Mouse (Mus musculus): ENCODE measurements at regions not wholly inside any gene's neighbourhood (a gene's known extent, or its start where the extent isn't known, plus 50 kb on each side); places are given as distances from the start of the nearest gene placed in this dataset.

DNA sequence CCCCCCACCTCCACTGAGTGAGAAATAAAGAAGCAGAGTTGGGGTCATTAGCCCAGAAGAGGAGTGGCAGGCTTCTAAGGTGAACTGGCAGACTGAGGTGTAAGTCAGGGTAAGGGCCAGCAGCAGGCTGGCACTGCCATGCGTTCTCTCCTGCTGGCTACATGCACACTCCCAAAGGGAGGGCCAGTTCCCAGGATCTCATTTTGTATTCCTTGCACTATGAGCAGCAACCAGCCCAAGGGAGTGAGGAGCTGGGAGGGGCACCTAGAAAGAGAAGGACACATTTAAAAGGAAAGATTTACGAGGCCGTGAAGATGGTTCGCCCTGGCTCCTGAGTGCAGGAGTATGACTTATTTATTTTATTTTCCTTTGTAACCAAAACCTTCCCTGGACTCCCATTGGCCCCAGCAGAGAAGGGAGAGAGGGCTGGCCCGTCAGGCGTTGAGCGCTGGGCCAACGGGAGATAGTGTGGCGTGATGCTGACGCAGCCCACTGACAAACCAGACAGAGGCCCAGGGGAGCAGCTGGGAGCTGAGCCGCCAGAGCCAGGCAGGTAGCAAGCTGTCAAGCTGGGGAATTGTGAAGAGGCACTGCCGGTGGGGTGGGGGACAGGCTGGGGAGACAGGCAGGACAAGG lies 166.8 kb upstream of the Klf7 start:
- Histone ChIP-seq H3K4me3 (replicated peaks) (no peak overlapping the region), H3K9me3 (replicated peaks) (no peaks in the 10 kb centered on the region), H3K4me1 (no peaks in the 10 kb centered on the region), H3K27ac (replicated peaks) (no peak overlapping the region), H3K36me3 (no peaks in the 10 kb centered on the region), H3K27me3 (no peaks in the 10 kb centered on the region), H3K9ac (no peak overlapping the region), H3K4me2 (replicated peaks) (no peak overlapping the region)
- 57% methylated on average over 12 of the region's 12 CpGs for WGBS
- no peak for ATAC-seq (ENCODE audit: insufficient number of reproducible peaks, low FRiP score, low TSS enrichment, low read depth)

DNA sequence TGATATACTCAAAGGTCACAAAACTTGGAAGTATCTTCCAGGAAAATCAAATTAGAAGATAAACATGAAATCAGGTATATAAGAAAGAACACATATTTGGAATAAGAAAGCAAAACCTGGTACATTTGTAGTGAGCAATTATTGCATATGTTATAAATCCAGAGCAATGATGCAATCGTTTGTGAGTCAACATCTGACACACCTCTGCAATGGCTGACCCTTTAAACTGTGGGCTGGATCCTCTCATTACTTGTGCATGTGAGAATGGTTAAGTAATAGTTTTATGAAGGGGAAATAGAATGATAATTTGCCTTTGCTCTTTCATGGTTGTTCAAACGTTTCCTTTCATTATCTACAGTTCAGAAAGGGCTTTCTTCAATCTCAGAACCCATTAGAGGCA lies 165.0 kb upstream of the Klf7 start:
- Histone ChIP-seq H3K9me3 (replicated peaks) (no peaks in the 10 kb centered on the region), H3K4me3 (replicated peaks) (no peak overlapping the region), H3K4me2 (replicated peaks) (no peak overlapping the region), H3K9ac (no peak overlapping the region), H3K4me1 (no peaks in the 10 kb centered on the region), H3K27ac (replicated peaks) (no peak overlapping the region), H3K27me3 (no peaks in the 10 kb centered on the region), H3K36me3 (no peaks in the 10 kb centered on the region)
- WGBS, result 54% methylated on average over 2 of the region's 2 CpGs
- ATAC-seq (ENCODE audit: insufficient number of reproducible peaks, low FRiP score, low TSS enrichment, low read depth), result no peak

DNA sequence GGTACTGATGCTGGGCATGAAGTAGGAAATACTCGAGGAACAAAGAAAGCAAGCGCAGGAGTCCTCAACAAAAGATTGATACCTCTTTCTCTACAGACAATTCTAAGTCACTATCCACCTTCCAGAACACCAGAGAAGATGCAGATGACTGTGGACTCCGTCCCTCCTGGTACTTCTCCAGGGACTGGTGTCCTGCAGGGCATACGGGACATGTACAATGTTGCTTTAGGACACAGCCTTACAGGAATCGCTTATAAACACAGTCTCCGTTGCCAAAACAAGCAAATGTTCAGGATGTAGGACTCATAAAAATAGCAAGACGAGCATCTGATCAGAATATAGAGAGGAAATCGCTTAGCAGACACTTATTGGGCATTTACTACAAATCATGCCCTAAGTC lies 162.6 kb upstream of the Klf7 start:
- Histone ChIP-seq H3K9me3 (replicated peaks) (no peaks in the 10 kb centered on the region), H3K27ac (replicated peaks) (no peak overlapping the region), H3K36me3 (no peaks in the 10 kb centered on the region), H3K9ac (no peak overlapping the region), H3K27me3 (no peaks in the 10 kb centered on the region), H3K4me2 (replicated peaks) (no peak overlapping the region), H3K4me3 (replicated peaks) (no peak overlapping the region), H3K4me1 (no peaks in the 10 kb centered on the region)
- WGBS, result 82% methylated on average over 8 of the region's 8 CpGs
- ATAC-seq (ENCODE audit: insufficient number of reproducible peaks, low FRiP score, low TSS enrichment, low read depth), result no peak

DNA sequence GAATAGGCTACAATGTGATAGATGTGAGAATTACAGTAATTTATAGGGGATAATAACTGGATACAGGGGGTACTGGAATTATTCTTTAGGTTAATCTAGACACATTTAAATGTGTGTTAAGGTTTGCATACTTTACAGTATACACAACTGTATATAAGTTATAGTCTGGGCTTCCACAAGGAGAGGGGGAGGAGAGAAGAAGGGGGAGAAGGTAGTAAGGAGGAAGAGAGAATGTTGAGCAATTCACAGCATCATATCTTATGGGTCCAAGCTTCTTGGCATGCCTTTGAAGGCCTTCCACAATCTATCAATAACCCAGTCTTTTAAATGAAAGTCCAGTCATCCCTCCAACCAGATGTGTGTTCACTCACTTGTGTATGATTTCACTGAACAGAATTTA lies 153.8 kb upstream of the Klf7 start:
- Histone ChIP-seq H3K4me3 (replicated peaks) (no peak overlapping the region), H3K36me3 (no peaks in the 10 kb centered on the region), H3K4me2 (replicated peaks) (no peak overlapping the region), H3K9me3 (replicated peaks) (no peaks in the 10 kb centered on the region), H3K27me3 (no peaks in the 10 kb centered on the region), H3K9ac (no peak overlapping the region), H3K4me1 (no peaks in the 10 kb centered on the region; the same call in 1 of the 2 replicates), H3K27ac (replicated peaks) (no peak overlapping the region)
- no peak for ATAC-seq (ENCODE audit: insufficient number of reproducible peaks, low FRiP score, low TSS enrichment, low read depth)

DNA sequence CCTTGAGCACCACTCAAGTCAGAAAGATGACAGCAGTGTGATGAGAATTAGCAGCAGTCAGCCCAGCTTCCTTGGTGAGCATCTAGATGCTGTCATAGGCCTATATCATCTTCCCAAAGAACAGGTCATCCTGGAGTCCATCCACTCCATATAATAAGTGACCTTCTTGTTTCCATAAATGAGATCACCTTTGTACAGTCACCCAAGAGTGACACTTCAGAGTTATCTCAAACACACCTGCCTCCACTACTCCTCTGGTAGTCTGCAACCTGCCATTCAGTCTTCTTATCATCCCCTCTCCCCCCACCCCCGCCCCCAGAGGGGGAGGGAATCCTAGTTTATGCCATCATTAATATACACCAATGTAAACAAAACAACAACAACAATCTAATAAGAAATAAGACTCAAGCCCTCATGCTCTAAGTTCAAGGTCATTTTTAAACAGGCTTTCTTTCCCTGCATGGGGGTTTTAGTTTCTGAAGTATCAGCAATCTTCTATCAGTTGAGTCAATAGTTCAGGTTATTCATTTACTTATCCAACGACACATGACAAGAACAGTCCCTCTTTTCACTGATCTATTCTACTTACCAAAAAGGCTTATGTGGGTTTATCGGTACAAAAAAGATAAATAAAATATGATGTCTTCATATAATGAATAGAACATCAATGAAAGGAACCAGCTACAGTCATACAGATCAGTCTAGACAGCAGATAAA lies 153.2 kb upstream of the Klf7 start:
- 87% methylated on average over 3 of the region's 3 CpGs for WGBS
- Histone ChIP-seq H3K27ac (replicated peaks) (no peak overlapping the region), H3K9ac (no peak overlapping the region), H3K27me3 (no peaks in the 10 kb centered on the region), H3K36me3 (no peaks in the 10 kb centered on the region), H3K9me3 (replicated peaks) (no peaks in the 10 kb centered on the region), H3K4me3 (replicated peaks) (no peak overlapping the region), H3K4me1 (no peaks in the 10 kb centered on the region; the same call in 1 of the 2 replicates), H3K4me2 (replicated peaks) (no peak overlapping the region)
- ATAC-seq (ENCODE audit: insufficient number of reproducible peaks, low FRiP score, low TSS enrichment, low read depth), result no peak

DNA sequence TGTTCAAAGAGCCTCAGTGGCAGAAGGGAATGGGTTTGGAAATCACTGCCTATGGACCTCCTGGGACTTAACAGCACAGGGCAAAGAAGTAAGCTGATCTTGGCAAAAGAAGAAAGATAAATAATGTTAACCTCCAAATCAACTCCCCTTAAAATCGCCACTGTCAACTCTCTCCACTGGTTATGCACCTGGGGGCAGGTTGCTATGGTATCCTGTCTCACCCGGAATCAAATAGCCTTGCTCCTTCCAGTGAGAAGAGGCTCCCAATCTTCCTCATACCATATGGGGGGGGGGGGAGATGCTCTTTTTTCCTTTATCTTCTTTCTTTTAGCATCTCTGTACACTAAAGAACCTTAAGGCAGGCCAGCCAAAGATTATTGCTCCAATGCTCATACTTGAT lies 135.2 kb upstream of the Klf7 start:
- no peaks in the 10 kb centered on the region for H3K27me3 ChIP-seq
- no peak overlapping the region for H3K4me3 ChIP-seq (replicated peaks)
- H3K9me3 ChIP-seq (replicated peaks), result no peaks in the 10 kb centered on the region

DNA sequence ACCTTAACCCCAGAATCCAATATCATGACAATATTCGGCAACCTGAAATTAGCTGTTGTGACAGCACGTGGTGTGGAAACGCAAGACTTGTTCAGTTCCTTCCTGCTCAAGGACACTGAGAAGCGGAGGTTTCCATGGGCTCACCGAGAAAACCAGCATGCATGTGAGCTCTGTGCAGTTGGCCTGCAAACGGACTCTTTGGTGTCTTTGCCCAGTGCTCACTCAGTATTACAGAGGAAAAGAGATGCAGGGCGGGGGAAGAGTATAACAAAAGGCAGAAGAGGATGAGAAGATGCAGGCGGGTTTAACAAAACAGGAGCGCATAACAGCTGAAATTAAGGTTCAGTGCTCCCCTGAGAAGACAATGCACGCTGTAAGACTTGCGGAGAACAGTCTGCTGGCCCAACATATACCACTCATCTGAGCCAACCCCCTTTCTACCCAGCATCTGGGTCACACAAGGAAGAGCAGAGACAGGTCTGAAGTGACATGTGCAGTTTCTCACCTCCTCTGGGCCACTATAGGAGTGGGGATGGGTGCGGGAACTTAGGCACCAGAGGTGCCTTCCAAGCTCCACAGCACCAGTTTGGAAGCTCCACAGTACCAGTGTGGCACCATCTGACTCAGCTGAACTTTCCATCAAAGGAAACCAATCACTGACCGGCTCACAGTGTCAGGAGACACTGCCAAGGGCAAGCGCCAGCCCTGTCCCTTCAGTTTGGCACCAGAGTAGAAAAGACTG lies 133.6 kb upstream of the Klf7 start:
- Histone ChIP-seq H3K27me3 (no peaks in the 10 kb centered on the region), H3K9ac (no peak overlapping the region), H3K36me3 (no peaks in the 10 kb centered on the region), H3K4me1 (no peaks in the 10 kb centered on the region), H3K4me3 (replicated peaks) (no peak overlapping the region), H3K9me3 (replicated peaks) (no peaks in the 10 kb centered on the region), H3K27ac (replicated peaks) (no peak overlapping the region), H3K4me2 (replicated peaks) (no peak overlapping the region)
- 74% methylated on average over 14 of the region's 14 CpGs for WGBS
- ATAC-seq (ENCODE audit: insufficient number of reproducible peaks, low FRiP score, low TSS enrichment, low read depth), result no peak

More for the DNA sequence above, 135.2 kb upstream of the Klf7 start:
- H3K36me3 ChIP-seq, result no peaks in the 10 kb centered on the region
- ATAC-seq (ENCODE audit: insufficient number of reproducible peaks, low FRiP score, low TSS enrichment, low read depth), result no peak
- H3K4me1 ChIP-seq, result no peaks in the 10 kb centered on the region
- H3K4me2 ChIP-seq (replicated peaks), result no peak overlapping the region
- H3K27ac ChIP-seq (replicated peaks), result no peak overlapping the region
- no peak overlapping the region for H3K9ac ChIP-seq
- WGBS, result 24% methylated on average over 2 of the region's 2 CpGs

DNA sequence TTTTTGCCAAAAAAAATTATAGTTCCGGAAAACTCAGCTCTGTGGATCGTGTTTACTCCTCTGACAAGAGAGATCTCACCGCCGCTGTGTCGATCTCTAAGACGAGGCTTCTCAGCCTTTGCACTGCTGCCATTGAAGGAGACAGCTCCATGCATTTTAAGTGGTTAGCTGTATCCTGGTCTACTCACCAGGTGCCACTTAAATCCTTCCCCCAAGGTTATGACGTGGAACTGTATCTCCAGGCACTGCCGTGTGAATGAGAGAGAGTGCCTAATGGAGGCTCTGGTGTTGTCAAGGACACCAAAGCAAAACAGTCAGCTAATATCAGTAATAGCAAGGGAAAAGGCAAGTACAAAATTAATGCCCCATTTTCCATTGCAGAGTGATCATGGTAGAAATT lies 132.6 kb upstream of the Klf7 start:
- 79% methylated on average over 8 of the region's 8 CpGs for WGBS
- H3K27me3 ChIP-seq, result no peaks in the 10 kb centered on the region
- H3K36me3 ChIP-seq, result no peaks in the 10 kb centered on the region
- no peak overlapping the region for H3K27ac ChIP-seq (replicated peaks)
- H3K9ac ChIP-seq, result no peak overlapping the region
- no peak overlapping the region for H3K4me2 ChIP-seq (replicated peaks)
- no peaks in the 10 kb centered on the region for H3K9me3 ChIP-seq (replicated peaks)
- no peak overlapping the region for H3K4me3 ChIP-seq (replicated peaks)
- no peaks in the 10 kb centered on the region for H3K4me1 ChIP-seq
- ATAC-seq (ENCODE audit: insufficient number of reproducible peaks, low FRiP score, low TSS enrichment, low read depth), result no peak

DNA sequence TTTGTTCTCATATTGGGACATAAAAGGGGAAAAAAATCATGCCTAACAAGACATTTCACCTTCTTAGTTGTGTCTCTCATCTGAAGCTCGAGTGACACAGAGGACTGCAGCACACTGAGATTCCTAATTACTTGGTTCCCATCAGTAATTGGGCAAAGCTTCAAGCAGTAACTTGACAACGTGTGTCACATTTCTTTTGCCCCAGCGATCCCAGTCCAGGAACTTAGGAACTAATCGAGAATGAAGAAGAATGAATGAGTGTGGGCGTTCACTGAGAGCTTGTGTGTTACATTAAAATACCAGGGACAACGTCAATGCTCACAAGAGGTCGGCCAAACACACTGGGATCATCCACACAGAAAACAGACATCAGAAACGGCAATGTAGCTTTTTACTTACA lies 131.9 kb upstream of the Klf7 start:
- H3K9me3 ChIP-seq (replicated peaks), result no peaks in the 10 kb centered on the region
- H3K4me2 ChIP-seq (replicated peaks), result no peak overlapping the region
- H3K27me3 ChIP-seq, result no peaks in the 10 kb centered on the region
- ATAC-seq (ENCODE audit: insufficient number of reproducible peaks, low FRiP score, low TSS enrichment, low read depth), result no peak
- H3K4me3 ChIP-seq (replicated peaks), result no peak overlapping the region
- no peaks in the 10 kb centered on the region for H3K4me1 ChIP-seq
- H3K27ac ChIP-seq (replicated peaks), result no peak overlapping the region
- no peaks in the 10 kb centered on the region for H3K36me3 ChIP-seq
- no peak overlapping the region for H3K9ac ChIP-seq
- 44% methylated on average over 8 of the region's 8 CpGs for WGBS

DNA sequence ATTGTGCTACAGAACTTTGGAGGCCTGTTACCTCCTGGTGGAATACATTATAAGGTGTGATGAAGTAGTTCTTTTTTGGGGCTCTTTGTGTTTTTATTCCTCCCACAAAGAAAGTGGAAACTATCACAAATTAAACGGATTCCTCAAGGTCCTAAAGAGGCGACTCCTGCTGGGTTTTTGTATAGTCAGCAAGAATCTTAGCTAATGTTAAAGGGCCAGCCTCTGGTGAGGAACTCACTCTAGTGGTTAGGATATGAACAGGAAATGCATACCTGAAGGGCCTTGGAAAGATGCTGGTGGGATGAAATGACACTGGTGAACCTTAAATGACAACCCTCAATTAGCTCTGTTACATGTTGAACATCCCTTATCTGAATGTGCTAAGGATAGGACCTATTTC lies 120.3 kb upstream of the Klf7 start:
- H3K9ac ChIP-seq, result no peak overlapping the region
- H3K4me1 ChIP-seq, result no peaks in the 10 kb centered on the region
- H3K4me2 ChIP-seq (replicated peaks), result no peak overlapping the region
- no peak for ATAC-seq (ENCODE audit: insufficient number of reproducible peaks, low FRiP score, low TSS enrichment, low read depth)
- WGBS, result 54% methylated on average over 2 of the region's 2 CpGs
- no peaks in the 10 kb centered on the region for H3K27me3 ChIP-seq
- H3K4me3 ChIP-seq (replicated peaks), result no peak overlapping the region
- no peaks in the 10 kb centered on the region for H3K9me3 ChIP-seq (replicated peaks)
- H3K27ac ChIP-seq (replicated peaks), result no peak overlapping the region
- no peaks in the 10 kb centered on the region for H3K36me3 ChIP-seq

DNA sequence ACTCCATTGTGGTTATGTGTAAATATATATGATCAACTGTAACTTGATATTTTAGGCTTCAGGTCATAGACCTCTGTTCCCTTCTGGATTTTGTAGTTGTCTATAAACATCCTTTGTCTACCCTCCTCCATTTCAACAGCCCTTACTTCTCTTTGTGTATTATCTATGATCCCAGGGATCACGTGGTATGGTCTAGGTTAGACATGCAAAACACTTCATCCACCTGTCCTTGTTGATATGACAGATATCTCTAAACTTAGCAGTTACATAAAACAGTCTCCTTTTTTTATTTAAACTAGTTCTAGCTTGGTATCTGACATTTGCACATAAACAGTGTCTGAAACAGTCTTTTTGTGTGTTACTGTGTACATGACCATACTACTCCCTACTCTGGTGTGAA lies 107.6 kb upstream of the Klf7 start:
- no peaks in the 10 kb centered on the region for H3K27me3 ChIP-seq
- no peak overlapping the region for H3K4me3 ChIP-seq (replicated peaks)
- 97% methylated on average over 1 of the region's 1 CpGs for WGBS
- no peak overlapping the region for H3K9ac ChIP-seq
- no peaks in the 10 kb centered on the region for H3K9me3 ChIP-seq (replicated peaks)
- H3K27ac ChIP-seq (replicated peaks), result no peak overlapping the region
- H3K4me1 ChIP-seq, result peaks cover 8% of the 10 kb centered on the region; the same call in 1 of the 2 replicates
- no peaks in the 10 kb centered on the region for H3K36me3 ChIP-seq
- ATAC-seq (ENCODE audit: insufficient number of reproducible peaks, low FRiP score, low TSS enrichment, low read depth), result no peak
- H3K4me2 ChIP-seq (replicated peaks), result no peak overlapping the region
